Mouse (Mus musculus) ES-E14 (cell line): Measurements from ENCODE around the gene Zeb2. TPM values are rescaled to one million over a fixed set of nuclear protein-coding genes. Genes with fewer than 3 reads are reported as not detected.

ENCODE experiments used
- DNase-seq: peaks from one replicate; pipeline ENCODE4 v3.0.0-alpha.2; 2013; ENCODE audit warnings: low read depth, low spot score
- H3K27ac ChIP-seq: 2 replicates; pipeline ENCODE4 v1.5.1; 2012; ENCODE audit warnings: low read depth, mild to moderate bottlenecking, low read length, moderate library complexity, mixed read lengths; ENCODE audit not compliant: poor library complexity, insufficient read depth, severe bottlenecking
- H3K36me3 ChIP-seq: 2 replicates; pipeline ENCODE4 v1.6.1; 2012; ENCODE audit warnings: mild to moderate bottlenecking, low read length, moderate library complexity, mixed read lengths; ENCODE audit not compliant: control insufficient read depth, poor library complexity, insufficient read depth, severe bottlenecking
- H3K4me1 ChIP-seq, 2 experiments: fragments of 150-350 bp in 1 of 2; sonication (generic) in 1 of 2; 2 replicates each; pipeline ENCODE4 v1.6.1; 2012; ENCODE audit warnings: low read length in 2 of 2, mild to moderate bottlenecking in 1 of 2, mixed read lengths in 1 of 2; ENCODE audit not compliant: control insufficient read depth in 2 of 2, insufficient read depth in 2 of 2, poor library complexity in 1 of 2
- H3K4me3 ChIP-seq, 2 experiments: fragments of 150-350 bp in 1 of 2; sonication (generic) in 1 of 2; 2 replicates each; pipeline ENCODE4 v1.5.1; 2012; ENCODE audit warnings: low read length in 2 of 2, low read depth in 1 of 2, mild to moderate bottlenecking in 1 of 2, mixed read lengths in 1 of 2; ENCODE audit not compliant: insufficient read depth in 1 of 2, poor library complexity in 1 of 2, severe bottlenecking in 1 of 2
- H3K9ac ChIP-seq: 2 replicates; pipeline ENCODE4 v1.6.1; 2012; ENCODE audit warnings: low read depth, mild to moderate bottlenecking, low read length, mixed read lengths; ENCODE audit not compliant: poor library complexity, insufficient read depth, severe bottlenecking
- H3K9me3 ChIP-seq: fragments of 150-350 bp; sonication (generic); 2 replicates; pipeline ENCODE4 v1.6.1; 2012; ENCODE audit warnings: low read depth, mild to moderate bottlenecking, low read length; ENCODE audit not compliant: control insufficient read depth, insufficient read depth
- CHD2 ChIP-seq: IDR thresholded peaks from 2 replicates; pipeline ENCODE4 v1.6.1; 2014; ENCODE audit warnings: mild to moderate bottlenecking, low read depth, low read length, inconsistent platforms
- HCFC1 ChIP-seq: IDR thresholded peaks from 2 replicates; pipeline ENCODE4 v1.6.1; 2012; ENCODE audit warnings: low read length, inconsistent platforms, borderline replicate concordance; ENCODE audit not compliant: insufficient read depth
- MAFK ChIP-seq: IDR thresholded peaks from 2 replicates; pipeline ENCODE4 v1.6.1; 2014; ENCODE audit warnings: mild to moderate bottlenecking, low read depth, low read length, inconsistent platforms; ENCODE audit not compliant: insufficient read depth
- ZC3H11A ChIP-seq: IDR thresholded peaks from 2 replicates; pipeline ENCODE4 v1.6.1; 2012; ENCODE audit warnings: low read depth, mild to moderate bottlenecking, inconsistent platforms, low read length, borderline replicate concordance
- ZNF384 ChIP-seq: IDR thresholded peaks from 2 replicates; pipeline ENCODE4 v1.6.1; 2012; ENCODE audit warnings: low read depth, low read length, inconsistent platforms
- in situ Hi-C, 2 experiments: fragments of 600-800 bp; cut with MboI; formaldehyde crosslinking; loops; one replicate each; pipeline ENCODE4 v1.15.1; 2025; ENCODE audit warnings: low sequenced_read_pairs in 2 of 2, inconsistent platforms in 1 of 2; ENCODE audit not compliant: unreplicated experiment in 2 of 2
- total RNA-seq: library from RNA; depleted of rRNA; stranded (reverse); fragments of 300-350 nt; gene quantifications from 2 replicates; pipeline ENCODE4 v1.2.3, GENCODE M21; 2012

Gene Zeb2
- total RNA-seq, 1 experiment = 11.9 TPM

DNA sequence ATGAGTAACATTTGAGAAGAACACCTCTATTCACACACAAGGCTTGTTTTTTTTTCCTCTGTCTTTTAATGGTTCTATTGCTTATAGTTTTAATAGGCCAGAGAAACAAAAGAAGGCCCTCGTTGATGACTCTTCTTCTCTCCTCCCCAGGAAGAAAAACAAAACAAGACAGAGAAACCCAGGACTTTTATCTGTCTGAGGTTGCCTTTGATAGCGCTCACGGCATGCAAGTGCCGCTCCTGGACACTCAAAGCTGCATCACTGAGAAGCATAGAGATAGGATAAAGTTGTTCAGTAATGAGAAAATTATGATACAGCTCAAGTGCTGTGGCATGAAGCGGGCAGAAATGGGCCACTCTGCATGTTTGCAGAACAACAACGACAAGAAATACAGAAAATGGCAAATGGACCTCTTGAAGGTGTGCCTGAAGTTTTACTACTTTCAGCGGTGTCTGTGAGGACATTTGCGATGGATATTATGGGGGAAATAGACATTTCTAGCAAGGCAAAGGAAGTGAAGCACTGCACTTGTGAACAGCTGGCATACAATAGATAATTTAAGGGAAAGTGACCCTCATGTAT lies 62.1 kb downstream of the Zeb2 start:
- DNase-seq = no peak
- Histone ChIP-seq H3K4me3 (no peak overlapping the region), H3K36me3 (no peaks in the 10 kb centered on the region), H3K9ac (no peak overlapping the region), H3K9me3 (no peaks in the 10 kb centered on the region), H3K27ac (no peak overlapping the region), H3K4me1 (no peaks in the 10 kb centered on the region)
- in situ Hi-C loops = no loop called here
- TF ChIP-seq ZNF384 (no peak), HCFC1 (no peak)

DNA sequence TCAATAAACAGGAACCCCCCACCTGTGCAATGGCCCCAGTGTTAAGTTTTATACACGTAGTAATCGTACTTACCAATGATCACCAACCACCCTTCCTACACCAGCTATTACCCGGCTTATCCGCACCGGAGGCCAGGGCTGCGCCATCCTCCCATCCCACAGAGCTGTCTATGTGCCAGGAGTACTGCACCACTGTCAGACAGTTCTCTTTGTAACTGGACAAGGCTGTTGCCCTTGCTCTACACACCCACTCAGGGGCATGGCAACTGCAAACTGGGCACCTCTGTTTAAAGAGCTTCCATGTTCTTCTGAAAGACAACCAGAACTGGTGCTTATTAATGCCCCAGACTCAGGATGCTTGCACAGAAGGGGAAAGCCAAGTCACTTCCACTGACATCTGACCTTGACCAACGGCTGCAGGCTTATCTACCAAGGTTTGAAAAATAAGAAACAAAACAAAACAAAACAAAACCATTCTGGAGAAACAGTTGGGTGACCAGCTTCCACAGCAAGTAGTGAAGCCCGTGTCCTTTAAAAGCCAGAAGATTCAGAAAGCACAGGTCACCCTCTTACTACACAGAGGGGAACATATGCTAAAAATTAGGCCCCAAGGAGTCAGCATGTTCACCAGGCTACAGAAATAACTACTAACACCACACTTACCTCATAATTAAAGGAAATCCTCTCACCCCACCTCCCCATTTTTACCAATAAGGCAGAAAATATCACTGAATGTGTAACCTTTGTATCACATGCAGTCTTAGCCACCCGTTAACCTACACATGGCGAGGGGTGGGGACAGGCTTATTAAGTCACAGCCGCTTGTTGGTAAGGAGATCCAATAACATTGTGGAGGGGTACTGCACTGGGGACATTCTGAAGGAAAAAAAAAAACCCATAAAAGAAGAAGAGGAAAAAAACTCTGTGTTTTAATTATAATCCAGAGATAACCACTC lies 62.8 kb downstream of the Zeb2 start:
- Histone ChIP-seq H3K36me3 (no peaks in the 10 kb centered on the region), H3K4me3 (no peak overlapping the region), H3K4me1 (no peaks in the 10 kb centered on the region), H3K9me3 (no peaks in the 10 kb centered on the region), H3K9ac (no peak overlapping the region), H3K27ac (no peak overlapping the region)
- DNase-seq = no peak
- TF ChIP-seq CHD2 (no peak), ZC3H11A (no peak), ZNF384 (no peak), MAFK (no peak), HCFC1 (no peak)
- in situ Hi-C loops = no loop called here

DNA sequence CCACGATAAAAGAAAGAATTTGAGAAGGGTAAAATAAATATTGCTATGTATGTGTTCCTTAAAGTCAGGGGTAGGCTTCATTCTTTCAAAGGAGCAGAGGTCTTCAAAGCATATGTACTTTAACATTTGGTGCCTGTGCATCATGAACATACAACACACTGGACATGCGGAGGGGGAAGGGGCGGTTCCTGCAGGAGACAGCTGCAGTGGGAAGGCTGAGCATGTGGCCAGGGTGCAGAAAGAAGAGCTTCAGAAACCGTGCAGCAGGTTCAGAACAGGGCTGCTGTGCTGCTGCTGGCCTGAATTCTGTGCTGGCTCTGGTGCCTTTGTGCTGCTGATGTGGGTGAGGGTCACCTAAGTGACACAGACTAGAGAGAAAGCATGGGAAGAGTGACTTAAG lies 64.6 kb downstream of the Zeb2 start:
- H3K36me3 ChIP-seq = no peaks in the 10 kb centered on the region
- H3K9ac ChIP-seq = no peak overlapping the region
- DNase-seq = no peak
- TF ChIP-seq ZNF384 (no peak), HCFC1 (no peak), ZC3H11A (no peak), MAFK (no peak), CHD2 (no peak)
- no peaks in the 10 kb centered on the region for H3K4me1 ChIP-seq
- H3K27ac ChIP-seq = no peak overlapping the region
- in situ Hi-C loops = no loop called here
- H3K4me3 ChIP-seq = no peak overlapping the region
- no peaks in the 10 kb centered on the region for H3K9me3 ChIP-seq

DNA sequence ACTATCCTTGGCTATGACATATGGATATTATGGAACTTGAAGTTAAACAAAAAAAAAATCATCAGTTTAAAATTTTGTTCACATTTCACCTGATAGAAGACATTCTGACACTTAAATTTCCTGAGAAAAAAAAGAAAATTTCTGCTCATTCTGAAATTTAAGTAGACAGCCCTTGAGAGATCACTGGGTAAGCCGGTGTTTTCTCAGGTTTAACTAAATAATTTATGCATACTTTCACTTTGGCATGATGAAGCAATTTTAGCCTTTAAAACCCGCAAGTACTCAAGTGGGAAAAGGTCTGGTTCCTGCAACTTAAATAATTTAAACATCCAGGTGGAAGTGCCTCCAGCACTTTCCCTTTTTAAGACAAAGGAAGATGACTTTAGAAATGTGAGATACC lies 65.9 kb downstream of the Zeb2 start:
- DNase-seq = no peak
- Histone ChIP-seq H3K9me3 (no peaks in the 10 kb centered on the region), H3K9ac (no peak overlapping the region), H3K27ac (no peak overlapping the region), H3K4me1 (no peaks in the 10 kb centered on the region), H3K36me3 (no peaks in the 10 kb centered on the region), H3K4me3 (no peak overlapping the region)
- TF ChIP-seq CHD2 (no peak), HCFC1 (no peak), MAFK (no peak), ZNF384 (no peak), ZC3H11A (no peak)
- in situ Hi-C loops = no loop called here
